Mouse (Mus musculus) ES-E14 (cell line): ENCODE measurements around the gene Ythdf2.

Experiments used
- CHD2 ChIP-seq: IDR thresholded peaks from 2 replicates; pipeline ENCODE4 v1.6.1; 2014; ENCODE audit warnings: mild to moderate bottlenecking, low read depth, low read length, inconsistent platforms
- MAFK ChIP-seq: IDR thresholded peaks from 2 replicates; pipeline ENCODE4 v1.6.1; 2014; ENCODE audit warnings: mild to moderate bottlenecking, low read depth, low read length, inconsistent platforms; ENCODE audit not compliant: insufficient read depth
- ZNF384 ChIP-seq: IDR thresholded peaks from 2 replicates; pipeline ENCODE4 v1.6.1; 2012; ENCODE audit warnings: low read depth, low read length, inconsistent platforms

DNA sequence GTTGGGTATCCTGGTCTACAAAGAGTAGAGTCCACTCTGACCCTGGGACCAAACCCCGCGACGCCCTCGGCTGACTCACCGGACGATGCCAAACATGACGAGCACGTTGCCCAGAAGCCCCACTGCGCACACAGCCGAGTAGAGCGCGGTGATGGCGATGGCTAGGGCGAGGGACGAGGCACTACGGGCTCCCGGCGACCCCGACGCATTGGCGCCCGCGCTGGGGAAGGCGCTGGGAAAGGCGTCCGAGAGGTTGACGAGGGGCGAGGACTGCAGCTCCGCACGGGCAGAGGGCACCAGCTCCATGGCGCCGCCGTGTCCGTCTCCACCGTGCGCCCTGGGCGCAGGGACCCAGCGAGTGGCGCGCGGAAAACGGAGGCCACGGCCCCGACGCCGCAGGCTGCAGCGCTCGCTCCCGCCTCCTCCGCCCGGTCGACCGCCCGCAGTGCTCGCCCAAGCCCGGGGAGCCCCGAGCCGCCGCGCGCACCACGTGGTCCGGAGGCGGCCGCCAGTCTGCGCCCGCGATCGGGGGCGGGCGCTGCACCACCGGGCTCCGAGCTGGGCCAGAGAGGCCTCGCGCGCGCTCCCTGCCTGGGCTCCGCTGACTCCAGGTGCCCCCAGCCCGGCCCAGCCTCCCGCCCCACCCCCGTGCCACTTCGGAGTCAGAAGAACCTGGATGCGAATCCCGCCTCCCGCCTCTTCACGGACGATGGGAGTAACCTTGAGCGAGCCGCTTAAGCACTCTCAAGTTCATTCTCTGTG is 67.8 kb downstream of the Ythdf2 start, which contains the start of gene Oprd1:
- no peak for TF ChIP-seq CHD2
- no peak for TF ChIP-seq ZNF384
- no peak for TF ChIP-seq MAFK
